Mouse (Mus musculus) small intestine, adult 2 months (tissue): ENCODE data around the gene Mcu. TPM values are rescaled to one million over a fixed set of nuclear protein-coding genes. Genes with fewer than 3 reads are reported as not detected.

ENCODE experiments used
- H3K27ac ChIP-seq: fragments of 200-500 bp; 2 replicates; pipeline ENCODE4 v1.5.1; 2012; ENCODE audit warnings: low read depth, low read length, control low read depth, inconsistent platforms; ENCODE audit not compliant: insufficient read depth
- H3K27me3 ChIP-seq: fragments of 200-500 bp; 2 replicates; pipeline ENCODE4 v1.6.1; 2012; ENCODE audit warnings: mild to moderate bottlenecking, moderate library complexity, low read length, inconsistent platforms; ENCODE audit not compliant: control insufficient read depth, insufficient read depth
- H3K36me3 ChIP-seq: fragments of 200-500 bp; 2 replicates; pipeline ENCODE4 v1.6.1; 2012; ENCODE audit warnings: mild to moderate bottlenecking, low read length, control low read depth, inconsistent platforms; ENCODE audit not compliant: control insufficient read depth, insufficient read depth
- H3K4me1 ChIP-seq: fragments of 200-500 bp; 2 replicates; pipeline ENCODE4 v1.6.1; 2012; ENCODE audit warnings: low read length, inconsistent platforms, mixed read lengths; ENCODE audit not compliant: control insufficient read depth, insufficient read depth, insufficient read length
- H3K4me3 ChIP-seq: fragments of 200-500 bp; 2 replicates; pipeline ENCODE4 v1.5.1; 2012; ENCODE audit warnings: low read depth, mild to moderate bottlenecking, control low read depth, inconsistent platforms, low read length, moderate library complexity
- CTCF ChIP-seq: fragments of 200-500 bp; IDR thresholded peaks from 2 replicates; pipeline ENCODE4 v1.5.1; 2012; ENCODE audit warnings: low read depth, mild to moderate bottlenecking, control low read depth, inconsistent platforms, low read length, moderate library complexity, mixed read lengths; ENCODE audit not compliant: insufficient replicate concordance, insufficient read length; ENCODE audit errors: extremely low read depth
- POLR2A ChIP-seq: fragments of 200-500 bp; IDR thresholded peaks from 2 replicates; pipeline ENCODE4 v1.6.1; 2012; ENCODE audit warnings: low read depth, mild to moderate bottlenecking, control low read depth, inconsistent platforms, low read length, moderate library complexity
- WGBS: fragments of 180-500 bp; shearing (Covaris S2); methylation state at CpG from one replicate; pipeline ENCODE4 v1.1.7; 2018; 5-methylcytosine and 5-hydroxymethylcytosine counted together
- polyA plus RNA-seq: library from polyadenylated mRNA; depleted of rRNA; stranded (reverse); fragments of >200 nt; gene quantifications from 2 replicates; pipeline ENCODE4 v1.2.3, GENCODE M21; 2012

Gene Mcu
- polyA plus RNA-seq, 1 experiment = 87.5 TPM

DNA sequence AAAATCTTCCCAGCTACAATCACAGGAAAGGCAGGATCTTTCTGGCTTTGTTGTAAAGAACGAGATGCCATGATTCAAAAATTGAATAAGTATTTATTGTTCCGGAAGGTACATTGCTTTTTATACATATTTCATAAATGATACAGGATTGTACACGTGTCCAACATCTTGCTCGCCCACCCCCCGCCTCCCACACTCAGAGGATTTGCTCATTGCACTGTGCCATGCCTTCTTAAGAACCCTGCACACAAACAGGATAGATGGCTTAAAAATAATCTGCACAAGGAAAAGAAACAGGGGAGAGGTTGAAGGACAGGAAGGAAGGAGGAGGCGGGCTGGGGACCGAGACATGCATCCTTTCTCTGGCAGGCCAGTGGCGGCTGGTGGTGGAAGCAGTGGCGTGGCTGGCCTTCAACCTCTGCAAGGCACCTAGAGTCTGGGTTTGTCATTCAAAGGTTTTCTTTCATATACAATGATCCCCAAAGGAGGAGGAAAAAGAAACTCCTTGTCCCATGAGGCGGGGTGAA lies 169.5 kb downstream of the Mcu start:
- 96% methylated on average over 10 of the region's 10 CpGs for WGBS
- H3K4me3 ChIP-seq = no peak overlapping the region
- no peaks in the 10 kb centered on the region for H3K4me1 ChIP-seq
- H3K36me3 ChIP-seq = peaks cover 29% of the 10 kb centered on the region
- TF ChIP-seq CTCF (no peak), POLR2A (no peak)
- H3K27me3 ChIP-seq = no peaks in the 10 kb centered on the region
- H3K27ac ChIP-seq = no peak overlapping the region

DNA sequence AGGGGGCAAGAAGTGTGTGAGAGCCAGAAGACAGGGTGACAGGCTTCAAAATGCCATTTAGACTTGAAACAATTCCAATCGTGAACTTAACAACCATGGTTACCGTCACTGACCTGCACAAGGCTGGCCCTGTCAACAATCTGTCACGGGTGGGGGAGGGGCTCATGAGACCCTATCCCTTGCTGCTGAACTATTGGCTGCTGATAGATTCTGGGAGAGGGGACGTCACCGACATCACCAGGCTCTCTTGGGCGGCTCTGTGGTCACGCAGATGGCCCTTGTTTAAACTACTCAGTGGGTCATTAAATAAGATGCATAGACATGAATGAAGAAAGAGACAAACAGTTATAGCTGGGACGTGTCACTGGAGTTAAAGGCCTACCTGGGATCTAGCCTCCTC lies 171.9 kb downstream of the Mcu start:
- H3K4me3 ChIP-seq = no peak overlapping the region
- no peaks in the 10 kb centered on the region for H3K27me3 ChIP-seq
- no peak for TF ChIP-seq POLR2A
- 55% methylated on average over 8 of the region's 8 CpGs for WGBS
- no peaks in the 10 kb centered on the region for H3K4me1 ChIP-seq
- no peak overlapping the region for H3K27ac ChIP-seq
- peaks cover 18% of the 10 kb centered on the region for H3K36me3 ChIP-seq

DNA sequence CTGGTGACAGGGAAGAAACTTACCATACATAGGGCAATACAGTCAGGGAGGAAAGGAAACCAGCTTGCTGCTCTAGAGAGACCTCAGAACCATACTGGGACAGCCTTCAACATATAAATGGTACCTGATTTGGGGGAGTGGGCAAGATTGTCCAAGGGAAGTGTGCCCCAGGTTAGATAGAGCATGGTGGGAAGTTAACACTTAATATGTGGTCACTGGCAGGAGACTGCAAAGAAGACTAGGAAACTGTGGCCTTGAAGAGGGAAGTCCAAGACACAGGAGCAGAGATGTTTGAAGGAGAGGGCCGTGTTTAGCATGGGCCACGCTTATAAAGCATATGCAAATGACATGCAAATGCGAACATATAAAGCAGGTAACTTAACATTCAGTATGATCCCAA lies 172.4 kb downstream of the Mcu start:
- Histone ChIP-seq H3K27me3 (no peaks in the 10 kb centered on the region), H3K4me3 (no peak overlapping the region), H3K4me1 (no peaks in the 10 kb centered on the region), H3K36me3 (peaks cover 17% of the 10 kb centered on the region), H3K27ac (no peak overlapping the region)
- 71% methylated on average over 3 of the region's 3 CpGs for WGBS
- TF ChIP-seq POLR2A (no peak), CTCF (no peak)

DNA sequence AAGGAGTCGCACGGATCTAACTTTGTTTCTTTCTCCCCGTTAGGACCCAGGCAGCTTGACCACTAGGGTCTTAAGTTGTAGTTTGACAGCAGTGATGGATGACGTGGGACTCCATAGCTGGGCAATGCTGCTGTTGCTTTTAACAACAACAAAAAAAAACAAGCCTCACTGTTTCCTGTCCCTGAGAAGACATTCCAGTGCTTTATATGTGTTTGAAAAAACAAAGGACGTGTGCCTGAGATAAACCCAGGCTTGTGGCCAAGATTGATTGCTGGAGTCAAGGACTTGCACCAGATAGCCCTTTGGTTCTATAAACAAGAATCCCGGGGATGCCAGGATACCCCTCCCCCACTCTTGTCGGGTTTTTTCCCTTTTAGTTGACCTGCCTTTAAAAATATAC lies 173.3 kb downstream of the Mcu start:
- H3K27me3 ChIP-seq = no peaks in the 10 kb centered on the region
- H3K27ac ChIP-seq = no peak overlapping the region
- no peaks in the 10 kb centered on the region for H3K4me1 ChIP-seq
- WGBS = 16% methylated on average over 7 of the region's 7 CpGs
- no peak for TF ChIP-seq POLR2A
- no peak for TF ChIP-seq CTCF
- no peak overlapping the region for H3K4me3 ChIP-seq
- H3K36me3 ChIP-seq = peaks cover 11% of the 10 kb centered on the region

DNA sequence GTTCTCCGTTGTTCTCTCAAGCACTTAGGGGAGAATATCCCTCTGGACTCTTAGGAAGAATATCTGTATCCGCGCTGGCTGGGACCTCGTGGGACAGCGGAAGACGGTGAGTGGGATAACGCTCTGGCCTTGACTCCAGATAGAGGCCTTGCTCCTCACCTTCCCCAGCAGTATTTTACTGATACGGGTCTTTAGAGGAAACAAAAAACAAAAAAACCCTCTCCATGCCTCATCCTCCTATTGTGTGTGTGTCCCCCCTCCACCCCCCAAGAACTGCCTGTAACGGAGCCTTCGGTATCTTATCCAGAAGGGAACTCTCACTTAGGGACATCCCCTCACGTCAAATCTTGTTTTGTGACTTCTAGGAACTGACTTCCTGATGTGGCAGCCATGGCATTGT lies 174.8 kb downstream of the Mcu start, which contains the start of gene Oit3:
Gene Oit3 (minus strand): TSS at position 44 of the 400 bp plus-strand sequence.
- Histone ChIP-seq H3K27ac (no peak within 1 kb of the TSS), H3K4me3 (no peak within 1 kb of the TSS), H3K36me3 (no peaks in the 10 kb centered on the region), H3K4me1 (no peaks in the 10 kb centered on the region), H3K27me3 (no peaks in the 10 kb centered on the region)
- WGBS = 85% methylated on average over 11 of the region's 11 CpGs
- TF ChIP-seq POLR2A = no peak
- TF ChIP-seq CTCF = no peak

DNA sequence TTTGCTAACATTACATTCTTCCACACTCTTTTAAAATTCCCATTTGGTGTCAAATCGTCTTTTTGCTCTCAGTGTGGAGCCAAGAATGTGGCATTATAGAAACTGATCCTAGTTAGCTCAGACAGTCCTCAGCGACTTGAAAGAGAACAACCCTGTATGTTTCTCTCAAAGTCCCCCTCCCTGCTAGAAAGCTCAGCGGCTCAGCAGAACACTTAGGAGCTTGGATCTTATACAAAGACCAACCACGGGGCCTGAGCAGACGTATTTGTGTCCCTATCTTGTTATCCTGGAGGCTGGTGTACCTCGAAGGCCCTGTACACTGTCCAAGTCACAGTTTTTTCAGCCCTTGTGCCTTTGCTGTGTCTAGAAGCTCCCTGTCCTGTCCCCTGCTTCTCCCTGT lies 176.3 kb downstream of the Mcu start:
- Histone ChIP-seq H3K36me3 (no peaks in the 10 kb centered on the region), H3K27ac (no peak overlapping the region), H3K27me3 (no peaks in the 10 kb centered on the region), H3K4me1 (no peaks in the 10 kb centered on the region), H3K4me3 (no peak overlapping the region)
- TF ChIP-seq POLR2A (no peak), CTCF (no peak)
- 72% methylated on average over 6 of the region's 6 CpGs for WGBS

DNA sequence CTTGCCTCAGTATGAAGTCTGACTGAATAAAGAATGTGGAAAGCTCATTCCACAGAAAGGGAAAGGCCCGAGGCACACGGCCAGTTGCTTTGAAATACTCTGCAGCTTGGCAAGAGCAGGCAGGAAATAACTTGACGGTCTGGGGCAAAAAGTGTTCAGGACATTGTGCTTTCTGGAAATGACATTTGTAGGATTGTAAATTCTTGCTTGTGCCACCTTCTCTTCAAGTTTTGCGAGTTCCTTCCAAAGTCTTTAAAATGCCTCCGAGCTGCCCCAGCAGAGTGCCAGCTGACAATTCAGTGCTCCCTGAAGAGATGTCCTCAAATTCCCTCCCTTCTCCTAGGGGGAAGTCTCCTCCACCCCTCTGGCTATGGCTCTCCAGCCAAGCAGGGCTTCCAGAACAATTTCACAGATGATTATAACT lies 177.0 kb downstream of the Mcu start:
- Histone ChIP-seq H3K4me1 (no peaks in the 10 kb centered on the region), H3K27ac (no peak overlapping the region)

DNA sequence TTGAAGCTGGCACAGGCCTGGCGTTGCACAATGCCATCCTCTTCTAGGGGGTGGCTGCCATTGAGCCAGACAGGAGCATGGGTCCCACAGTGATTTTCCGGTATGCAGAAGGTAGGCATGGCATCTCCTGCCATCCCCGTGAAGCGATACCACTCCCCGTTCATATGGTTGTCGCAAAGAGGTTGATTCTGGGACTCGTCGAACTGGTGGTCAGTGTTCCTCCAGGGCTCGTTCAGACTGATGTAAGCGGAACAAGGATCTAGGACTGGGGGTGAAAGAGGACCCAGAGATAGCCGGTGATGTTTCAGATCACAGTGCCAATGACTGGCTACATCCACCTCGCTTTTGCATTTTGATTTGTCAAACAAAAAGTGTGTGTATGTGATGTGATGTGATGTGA lies 177.8 kb downstream of the Mcu start:
- H3K27me3 ChIP-seq = no peaks in the 10 kb centered on the region
- H3K4me3 ChIP-seq = no peak overlapping the region
- no peak for TF ChIP-seq CTCF
- TF ChIP-seq POLR2A = no peak
- no peak overlapping the region for H3K27ac ChIP-seq
- WGBS = 94% methylated on average over 12 of the region's 12 CpGs
- H3K4me1 ChIP-seq = no peaks in the 10 kb centered on the region
- H3K36me3 ChIP-seq = no peaks in the 10 kb centered on the region

More for the DNA sequence above, 177.0 kb downstream of the Mcu start:
- no peaks in the 10 kb centered on the region for H3K36me3 ChIP-seq
- H3K27me3 ChIP-seq = no peaks in the 10 kb centered on the region
- 46% methylated on average over 5 of the region's 5 CpGs for WGBS
- no peak overlapping the region for H3K4me3 ChIP-seq
- no peak for TF ChIP-seq POLR2A
- TF ChIP-seq CTCF = no peak
